Mouse (Mus musculus) kidney, postnatal 25 days (tissue): ENCODE results near the gene Epha1.
A peak's percentile ranks its signal among the peaks of the same experiment; 100 is the strongest.

Experiments used
- DNase-seq, 2 experiments: peaks; one replicate each; pipeline ENCODE4 v3.0.0; 2021; ENCODE audit warnings: mixed read lengths in 2 of 2

Epha1 gene

DNA sequence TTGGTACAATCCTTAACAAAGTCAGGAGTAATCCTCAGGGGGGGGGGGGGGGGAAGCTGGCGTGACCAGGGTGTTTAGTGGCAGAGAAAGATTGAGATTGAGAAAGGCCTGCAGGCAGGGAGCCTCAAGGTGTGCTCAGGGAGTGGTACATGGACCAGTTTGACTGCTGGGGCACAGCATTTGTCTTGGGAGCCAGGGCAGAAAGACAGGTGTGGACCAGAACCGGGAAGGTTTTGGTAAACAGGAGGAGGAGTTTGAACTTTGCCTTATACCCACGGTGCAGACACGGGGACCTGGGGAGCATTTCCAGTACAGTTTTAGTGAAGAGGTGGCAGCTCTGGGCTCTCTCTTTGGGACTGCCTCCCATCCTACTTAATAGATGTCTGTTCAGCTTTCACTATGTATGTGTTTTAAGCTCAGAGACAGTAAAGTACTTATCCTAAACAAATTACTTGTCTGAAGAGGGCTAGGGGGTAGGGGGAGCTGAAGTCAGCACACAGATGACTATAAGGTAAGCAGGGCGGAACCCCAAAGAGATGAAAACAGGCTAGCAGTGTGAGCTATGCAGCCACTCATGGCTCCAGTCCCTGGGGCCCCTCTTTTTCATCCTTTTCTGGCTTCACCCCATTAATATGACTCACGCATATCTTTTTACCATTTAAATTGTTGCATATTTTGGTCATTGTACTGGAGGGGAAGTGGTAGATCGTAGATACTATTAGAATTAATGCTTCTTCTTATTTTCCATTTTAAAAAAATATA is 782 bp upstream of the Epha1 start:
- peak in 1 of 2 experiments; percentile 40 for DNase-seq

DNA sequence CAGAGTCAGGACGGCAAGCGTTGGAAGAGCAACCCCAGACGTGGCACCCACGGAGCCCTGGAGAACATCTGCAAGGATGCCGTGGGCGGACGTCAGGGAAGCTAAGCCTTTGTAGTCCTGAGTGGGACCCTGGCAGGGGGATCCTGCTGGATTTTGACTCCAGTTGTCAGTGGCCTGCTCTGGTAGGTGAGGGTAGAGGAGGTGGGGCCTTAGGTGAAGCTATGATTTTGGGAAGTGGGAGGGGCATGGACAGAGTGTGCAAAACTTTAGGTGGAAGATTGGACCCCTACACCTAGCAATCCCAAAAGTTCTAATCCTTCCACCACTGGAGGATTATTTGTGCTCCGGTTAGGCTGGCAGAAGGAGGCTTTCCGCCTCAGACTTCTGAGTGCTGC is 650 bp downstream of the Epha1 start:
- DNase-seq = peak in 1 of 2 experiments; percentile 31

- peak in 1 of 2 experiments; percentile 25 for DNase-seq
Observed at GRCm38 (mm10) chr6:42372001-42372400, 1.1 kb downstream of the Epha1 start.

- DNase-seq = peak in 1 of 2 experiments; percentile 34
Observed at GRCm38 (mm10) chr6:42370630-42371363, 2.3 kb downstream of the Epha1 start.

DNA sequence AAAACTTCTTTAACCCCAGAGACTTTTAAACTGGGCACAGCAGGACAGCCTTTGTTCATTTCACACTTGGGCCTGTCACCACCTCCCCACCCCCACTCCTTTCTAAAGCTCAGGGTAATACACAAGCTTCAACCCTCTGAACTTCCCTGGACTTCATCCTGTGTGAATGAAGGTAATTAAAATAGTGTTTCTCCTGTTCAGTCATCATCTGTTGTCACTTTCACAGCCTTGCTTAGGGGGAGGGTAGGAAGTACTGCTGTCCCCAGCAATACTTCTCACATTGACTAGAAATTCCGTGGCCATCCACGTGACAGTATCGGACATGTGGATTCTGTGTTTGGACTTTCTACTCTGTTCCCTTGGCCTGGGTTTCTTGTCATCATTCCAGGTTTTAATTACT is 3.2 kb downstream of the Epha1 start:
- peak; percentile 66 to 77 for DNase-seq

GRCm38 (mm10) chr6:42365215-42365614 is 7.9 kb downstream of the Epha1 start:
- no peak for DNase-seq

GRCm38 (mm10) chr6:42364607-42365006 is 8.5 kb downstream of the Epha1 start:
- peak in 1 of 2 experiments; percentile 23 for DNase-seq

DNA sequence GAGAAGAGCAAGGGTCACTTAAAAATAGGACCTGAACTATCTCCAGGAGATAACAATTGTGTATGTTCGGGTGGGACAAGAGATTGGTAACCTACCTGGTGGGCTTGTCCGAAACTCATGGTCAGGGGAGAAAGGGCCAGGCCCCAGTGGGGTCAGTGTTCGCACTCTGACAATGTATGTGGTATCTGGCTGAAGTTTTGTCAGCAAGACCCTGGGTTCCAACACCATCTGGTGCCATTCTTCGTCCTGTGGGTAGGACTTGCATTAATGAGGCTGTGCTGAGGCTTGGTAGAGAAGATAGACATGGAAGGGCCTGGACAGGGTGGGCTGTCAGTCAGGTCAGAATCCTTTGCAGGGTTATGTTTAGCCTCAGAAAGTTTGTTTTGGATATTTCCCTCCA is 9.0 kb downstream of the Epha1 start:
- DNase-seq = peak in 1 of 2 experiments; percentile 25

- DNase-seq = no peak
Observed at GRCm38 (mm10) chr6:42362974-42363373, 10.1 kb downstream of the Epha1 start.

DNA sequence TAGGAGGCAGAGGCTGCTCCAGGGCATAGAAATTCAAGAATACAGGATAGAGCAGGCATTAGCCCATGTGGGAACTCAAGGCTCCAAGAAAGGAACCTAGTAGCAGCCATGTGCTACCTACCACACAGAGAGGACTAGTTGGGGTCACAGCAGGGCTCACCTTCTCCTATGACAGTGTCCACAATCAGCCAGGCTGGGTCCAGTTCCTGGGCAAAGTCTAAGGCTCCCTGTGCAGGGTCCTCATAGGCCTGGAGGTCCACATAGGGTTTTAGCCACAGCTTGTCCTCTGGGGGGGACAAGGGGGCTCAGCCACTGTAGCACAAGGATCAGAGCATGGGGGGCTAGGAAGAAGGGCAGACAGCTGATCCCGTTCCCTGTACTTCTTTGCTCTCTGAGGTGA is 10.6 kb downstream of the Epha1 start:
- peak in 1 of 2 experiments; percentile 19 for DNase-seq

DNA sequence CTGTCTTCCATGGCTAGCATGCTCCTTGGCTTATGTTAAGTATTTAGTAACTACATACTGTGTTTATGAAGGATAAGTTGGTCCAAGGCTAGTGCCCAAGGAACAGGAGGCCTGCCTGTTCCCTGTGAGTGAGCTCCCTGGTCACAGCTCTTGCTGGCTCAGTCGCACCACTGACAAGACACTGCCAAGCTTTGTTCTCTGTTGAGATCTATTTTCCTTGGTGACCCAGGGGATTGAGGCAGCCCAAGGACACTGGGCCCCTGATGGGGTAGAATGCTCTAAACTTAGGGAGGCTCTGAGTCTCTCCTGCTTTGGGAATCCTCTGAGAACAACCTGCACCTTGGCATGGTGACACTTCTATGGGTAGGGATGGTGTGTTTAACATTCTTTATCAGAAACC is 11.0 kb downstream of the Epha1 start:
- peak in 1 of 2 experiments; percentile 17 for DNase-seq

DNA sequence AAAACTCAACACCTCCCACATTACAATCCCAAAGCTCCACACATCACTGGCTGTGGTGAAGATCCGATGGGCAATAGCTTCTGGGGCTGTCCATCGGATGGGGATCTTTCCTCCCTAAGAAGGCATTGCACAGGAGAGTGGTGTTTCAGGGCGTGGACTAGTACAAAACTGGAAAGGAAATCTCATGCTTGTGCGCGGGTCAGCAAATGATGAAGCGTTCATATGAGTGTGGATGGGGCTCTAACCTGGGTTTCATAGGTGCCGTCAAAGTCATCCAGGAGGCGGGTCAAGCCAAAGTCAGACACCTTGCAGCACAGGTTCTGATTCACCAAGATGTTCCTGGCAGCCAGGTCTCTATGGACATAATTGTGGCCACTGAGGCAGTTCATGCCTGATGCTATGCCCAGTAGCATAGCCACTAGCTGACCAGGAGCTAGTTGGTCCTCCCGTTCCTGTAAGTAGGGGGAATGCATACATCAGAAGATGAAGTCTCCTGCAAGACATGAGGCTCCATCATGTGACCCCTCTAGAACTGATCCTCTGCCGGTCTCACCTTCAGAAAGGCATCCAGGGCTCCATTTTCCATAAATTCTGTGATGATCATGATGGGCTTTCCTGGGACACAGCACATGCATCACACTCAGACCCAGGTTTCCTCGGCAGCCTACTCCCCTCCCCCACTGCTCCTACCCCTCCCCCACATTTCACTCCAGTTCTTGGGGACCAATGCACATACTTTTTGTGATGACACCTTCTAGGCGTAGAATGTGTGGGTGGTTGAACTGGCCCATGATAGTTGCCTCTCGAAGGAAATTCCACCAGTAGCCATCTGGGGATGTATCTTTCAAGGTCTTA is 11.8 kb downstream of the Epha1 start:
- peak in 1 of 2 experiments; percentile 21 for DNase-seq

DNA sequence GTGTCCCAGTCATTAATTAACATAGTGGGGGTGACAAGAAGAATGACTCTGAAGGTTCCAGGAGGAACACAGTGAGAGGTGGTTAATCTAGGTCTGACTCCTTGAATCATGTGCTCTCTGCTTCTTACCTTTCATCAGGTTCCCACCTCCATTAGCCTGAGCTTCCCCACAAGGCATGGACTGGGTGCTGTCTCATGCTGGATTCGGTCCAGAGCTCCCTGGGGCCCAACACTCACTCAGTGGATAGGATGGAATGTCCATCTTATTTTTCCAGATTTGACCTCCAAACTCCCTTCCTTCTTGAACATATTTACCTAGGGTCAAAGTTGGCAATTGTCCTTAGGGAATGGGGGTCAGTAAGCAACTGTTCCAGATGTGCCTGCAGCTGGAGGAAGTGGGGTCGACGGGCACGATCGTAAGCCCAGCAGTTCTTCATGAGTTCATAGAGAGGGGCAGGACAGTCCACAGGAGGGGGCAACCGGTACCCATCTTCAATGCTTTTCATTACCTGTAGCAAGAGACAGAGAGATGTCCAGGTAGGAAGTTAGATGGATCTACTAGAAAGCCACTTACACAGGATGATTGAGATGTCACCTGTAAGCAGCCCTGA is 12.7 kb downstream of the Epha1 start:
- DNase-seq = peak in 1 of 2 experiments; percentile 32

DNA sequence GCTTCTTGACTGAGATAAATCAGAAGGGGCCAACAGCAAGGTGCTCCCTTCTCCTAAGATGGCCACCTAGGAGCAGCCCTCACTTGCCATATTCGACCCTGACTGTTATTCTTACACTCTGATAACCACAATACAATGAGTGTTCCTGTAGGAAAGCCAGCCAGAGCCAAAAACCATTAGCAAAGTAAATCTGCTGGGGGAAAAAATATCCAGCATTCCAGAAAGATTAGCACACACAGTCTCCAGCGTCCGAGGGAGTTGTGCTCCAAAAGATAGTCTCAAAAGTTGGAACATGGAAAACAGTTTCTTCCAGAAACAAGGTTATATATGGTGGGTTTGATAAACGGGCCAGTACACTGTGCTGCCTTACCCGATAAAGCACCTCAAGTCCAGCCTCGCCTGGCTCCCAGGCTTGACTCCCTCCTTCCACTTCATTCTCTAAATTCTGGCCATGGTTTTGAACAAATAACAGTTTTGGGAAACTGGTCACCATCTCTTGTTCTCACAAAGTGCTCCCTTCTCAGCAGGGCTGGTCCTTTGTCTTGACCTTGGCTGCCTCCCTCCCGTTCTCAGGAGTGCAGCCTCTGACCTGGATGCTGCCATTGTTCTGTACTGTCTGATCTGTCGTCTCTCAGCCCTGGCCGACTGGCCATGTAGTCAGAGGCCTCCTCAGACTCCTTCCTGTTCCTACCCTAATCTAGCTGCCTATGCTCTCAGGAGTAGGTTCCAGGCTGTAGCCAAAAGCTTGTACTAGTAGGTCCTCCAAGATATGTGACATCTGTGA is 13.5 kb downstream of the Epha1 start:
- peak in 1 of 2 experiments; percentile 27 for DNase-seq

DNA sequence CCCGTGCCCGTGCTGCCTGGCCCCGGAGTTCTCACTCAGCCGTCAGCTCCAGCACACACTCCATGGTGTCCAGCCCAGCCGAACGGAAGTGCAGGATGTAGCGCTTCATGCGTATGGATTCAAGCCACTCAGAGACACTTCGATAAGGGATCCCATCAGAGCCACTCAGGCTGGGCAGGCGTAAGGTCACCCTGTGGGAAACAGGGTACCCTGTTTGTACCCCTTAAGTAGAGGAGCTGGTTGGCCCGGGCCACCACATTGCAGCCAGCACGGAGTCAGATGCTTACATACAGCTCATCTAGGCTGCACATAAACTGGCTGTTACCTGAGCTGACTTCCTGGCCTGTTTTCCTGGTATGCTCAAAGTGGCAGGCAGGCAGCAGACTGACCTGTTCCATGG is 14.2 kb downstream of the Epha1 start:
- DNase-seq = peak in 1 of 2 experiments; percentile 30

- peak in 1 of 2 experiments; percentile 31 for DNase-seq
Observed at GRCm38 (mm10) chr6:42357901-42358300, 15.2 kb downstream of the Epha1 start.

GRCm38 (mm10) chr6:42356913-42357312 is 16.2 kb downstream of the Epha1 start:
- DNase-seq = peak in 1 of 2 experiments; percentile 24

DNA sequence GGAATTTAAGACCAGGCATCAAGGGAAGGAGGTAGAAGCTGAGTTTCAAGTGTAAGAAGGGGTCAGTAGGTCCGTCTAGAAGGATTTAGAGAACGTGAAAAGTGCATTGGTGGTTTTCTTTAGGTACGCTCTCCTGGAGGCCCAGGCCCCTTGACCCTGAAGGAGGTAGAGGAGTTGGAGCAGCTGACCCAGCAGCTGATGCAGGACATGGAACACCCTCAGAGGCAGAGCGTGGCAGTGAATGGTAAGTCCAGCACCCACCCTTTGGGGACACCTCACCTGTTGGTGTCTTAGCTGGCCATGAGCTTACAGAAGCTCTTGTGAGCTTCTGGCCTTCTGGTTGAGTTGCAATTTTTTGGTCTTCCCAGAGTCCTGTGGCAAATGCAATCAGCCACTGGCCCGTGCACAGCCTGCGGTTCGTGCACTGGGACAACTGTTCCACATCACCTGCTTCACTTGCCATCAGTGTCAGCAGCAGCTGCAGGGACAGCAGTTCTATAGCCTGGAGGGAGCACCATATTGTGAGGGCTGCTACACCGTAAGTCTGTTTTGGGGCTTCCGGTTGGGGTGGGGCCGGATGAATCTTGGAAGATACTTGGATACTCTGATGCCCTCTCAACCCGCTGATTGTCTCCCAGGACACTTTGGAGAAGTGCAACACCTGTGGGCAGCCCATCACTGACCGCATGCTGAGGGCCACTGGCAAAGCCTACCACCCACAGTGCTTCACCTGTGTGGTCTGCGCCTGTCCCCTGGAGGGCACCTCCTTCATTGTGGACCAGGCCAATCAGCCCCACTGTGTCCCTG is 17.1 kb downstream of the Epha1 start:
- peak in 1 of 2 experiments; percentile 32 for DNase-seq

DNA sequence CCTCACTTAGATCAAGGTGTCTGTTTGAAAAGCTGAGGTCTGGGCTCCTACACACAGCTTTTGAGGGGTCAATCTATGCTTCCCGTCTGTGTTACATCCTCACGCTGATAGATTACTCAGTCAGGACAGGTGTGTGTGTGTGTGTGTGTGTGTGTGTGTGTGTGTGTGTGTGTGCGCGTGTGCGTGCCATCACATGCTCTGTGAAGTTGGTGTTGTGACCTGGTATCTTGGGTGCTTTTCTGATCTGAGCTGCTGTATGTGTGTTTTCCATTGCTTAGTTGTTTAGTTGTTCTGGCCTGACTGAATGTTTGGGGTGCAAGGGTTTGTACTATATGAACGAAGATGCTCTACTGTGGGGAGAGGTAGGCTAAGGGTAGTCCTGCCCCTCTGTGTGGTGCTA is 17.7 kb downstream of the Epha1 start:
- peak in 1 of 2 experiments; percentile 17 for DNase-seq
